Mouse (Mus musculus) right cerebral cortex, postnatal 14 days (tissue): ENCODE measurements around the gene Ntn4.
A peak's percentile ranks its signal among the peaks of the same experiment; 100 is the strongest.
"Not testable (repeated sequence)": the region's sequence is repeated elsewhere in the genome, so short reads cannot be mapped to it uniquely, and the experiment has no call there.

ENCODE experiments used
- DNase-seq: peaks from one replicate; pipeline ENCODE4 v3.0.0; 2022

The Ntn4 gene

GRCm38 (mm10) chr10:93642897-93643296 is 2.4 kb downstream of the Ntn4 start:
- no peak for DNase-seq

GRCm38 (mm10) chr10:93644451-93644941 is 4.0 kb downstream of the Ntn4 start:
- DNase-seq, result no peak

- no peak for DNase-seq
Measured at GRCm38 (mm10) chr10:93647655-93648561, 7.4 kb downstream of the Ntn4 start.

GRCm38 (mm10) chr10:93648598-93649102 is 8.2 kb downstream of the Ntn4 start:
- no peak for DNase-seq

GRCm38 (mm10) chr10:93649127-93649526 is 8.6 kb downstream of the Ntn4 start:
- no peak for DNase-seq

- no peak for DNase-seq
Measured at GRCm38 (mm10) chr10:93649600-93649999, 9.1 kb downstream of the Ntn4 start.

GRCm38 (mm10) chr10:93653322-93653721 is 12.8 kb downstream of the Ntn4 start:
- no peak for DNase-seq

- DNase-seq, result no peak
Measured at GRCm38 (mm10) chr10:93655428-93655827, 14.9 kb downstream of the Ntn4 start.

- no peak for DNase-seq
Measured at GRCm38 (mm10) chr10:93659792-93660191, 19.3 kb downstream of the Ntn4 start.

- DNase-seq, result no peak
Measured at GRCm38 (mm10) chr10:93661348-93661991, 21.0 kb downstream of the Ntn4 start.

GRCm38 (mm10) chr10:93662018-93662417 is 21.5 kb downstream of the Ntn4 start:
- DNase-seq, result no peak

GRCm38 (mm10) chr10:93666222-93666621 is 25.7 kb downstream of the Ntn4 start:
- DNase-seq, result no peak

GRCm38 (mm10) chr10:93666996-93667395 is 26.5 kb downstream of the Ntn4 start:
- no peak for DNase-seq

GRCm38 (mm10) chr10:93672646-93673479 is 32.4 kb downstream of the Ntn4 start:
- DNase-seq, result peak; percentile 21

GRCm38 (mm10) chr10:93679191-93680007 is 38.9 kb downstream of the Ntn4 start:
- no peak for DNase-seq

- DNase-seq, result no peak
Measured at GRCm38 (mm10) chr10:93680680-93681377, 40.3 kb downstream of the Ntn4 start.

- no peak for DNase-seq
Measured at GRCm38 (mm10) chr10:93682185-93682747, 41.8 kb downstream of the Ntn4 start.

GRCm38 (mm10) chr10:93683185-93683584 is 42.7 kb downstream of the Ntn4 start:
- no peak for DNase-seq

- DNase-seq, result no peak
Measured at GRCm38 (mm10) chr10:93683896-93684295, 43.4 kb downstream of the Ntn4 start.

- not testable (repeated sequence) for DNase-seq
Measured at GRCm38 (mm10) chr10:93685416-93685815, 44.9 kb downstream of the Ntn4 start.

GRCm38 (mm10) chr10:93686579-93686978 is 46.1 kb downstream of the Ntn4 start:
- DNase-seq, result no peak
